Mouse (Mus musculus) left cerebral cortex, postnatal 25 days (tissue): ENCODE results near the gene Slc45a2. TPM values are rescaled to one million over a fixed set of nuclear protein-coding genes. Genes with fewer than 3 reads are reported as not detected.

ENCODE experiments used
- DNase-seq, 2 experiments: peaks; one replicate each; pipeline ENCODE4 v3.0.0; 2022; ENCODE audit warnings: low spot score in 2 of 2, mixed read lengths in 1 of 2
- intact Hi-C: fragments of 180-260 bp; cut with DNase I; formaldehyde crosslinking; loops from one replicate; pipeline ENCODE4 v1.15.1; 2025
- total RNA-seq, 2 experiments: library from RNA; stranded (reverse); gene quantifications; 2 replicates each; pipeline ENCODE4 v1.2.3; 2021

Slc45a2 gene
- total RNA-seq, 2 experiments from 2014 or later = not detected

- no peak for DNase-seq
- intact Hi-C loops = no loop called here
These were observed 54.0 kb downstream of the Slc45a2 start for GRCm38 (mm10) chr15:11054440-11055080.

DNA sequence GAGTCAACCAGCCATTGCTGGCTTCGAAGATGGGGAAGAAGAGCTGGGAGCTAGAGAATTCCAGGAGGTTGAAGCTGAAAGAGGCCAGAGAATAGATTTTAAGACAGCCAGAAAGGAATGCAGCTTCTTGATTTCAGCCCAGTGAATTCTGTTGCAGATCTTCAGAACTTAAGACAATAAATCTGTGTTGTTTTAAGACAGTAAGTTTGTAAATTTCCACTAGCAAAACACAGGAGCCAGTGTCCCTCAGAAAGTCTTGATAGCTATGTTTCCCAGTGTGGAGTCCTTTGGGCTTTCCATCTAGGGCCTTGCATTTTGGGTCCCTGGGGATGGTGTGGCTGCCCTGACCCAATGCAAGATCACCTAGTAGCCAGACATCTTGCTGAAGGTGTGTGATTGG is 62.4 kb downstream of the Slc45a2 start:
- intact Hi-C loops = no loop called here

GRCm38 (mm10) chr15:11064160-11064557 is 63.6 kb downstream of the Slc45a2 start:
- intact Hi-C loops = no loop called here
- no peak for DNase-seq

More for the DNA sequence above, 62.4 kb downstream of the Slc45a2 start:
- DNase-seq = no peak

DNA sequence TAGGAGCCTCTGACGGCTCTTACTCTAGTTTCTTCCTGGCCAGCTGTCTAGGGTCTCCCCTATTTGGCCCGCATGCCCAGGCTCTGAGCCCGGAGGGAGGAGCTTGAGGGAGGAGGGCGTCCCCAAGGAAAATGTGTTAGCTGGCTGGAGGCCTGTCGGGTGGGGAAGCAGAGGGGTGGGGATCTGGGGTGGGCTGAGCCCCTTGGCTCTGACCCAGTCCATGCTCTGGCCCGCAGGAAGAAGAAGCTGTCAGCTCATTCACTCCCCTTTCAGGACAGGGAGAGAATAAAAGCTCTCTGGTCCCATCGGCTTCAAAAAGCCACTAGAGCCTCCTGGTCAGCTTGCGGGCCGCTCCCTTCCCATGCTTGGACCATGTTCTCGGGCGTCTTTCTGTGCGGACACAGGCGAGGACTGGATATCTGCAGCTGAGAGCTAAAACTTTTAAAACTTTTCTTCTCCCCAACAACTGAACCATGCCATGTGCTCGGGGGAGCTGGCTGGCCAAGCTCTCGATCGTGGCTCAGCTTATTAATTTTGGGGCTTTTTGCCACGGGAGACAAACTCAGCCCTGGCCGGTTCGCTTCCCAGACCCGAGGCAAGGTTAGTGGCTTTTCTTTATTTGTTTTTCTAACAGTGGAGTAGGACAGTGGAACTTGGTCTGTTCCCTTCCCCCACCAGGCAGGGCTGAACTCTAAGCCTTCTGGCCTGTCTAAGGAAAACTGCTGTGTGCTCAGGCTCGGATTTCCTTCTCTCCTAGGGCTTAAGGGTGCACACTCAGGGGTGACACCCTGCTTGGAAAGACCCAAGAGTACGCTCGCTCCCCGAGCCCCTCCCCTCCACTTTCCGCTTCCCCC is 64.3 kb downstream of the Slc45a2 start, which contains the start of gene Adamts12:
Adamts12 (plus strand) TSS at position 233 of the 854 bp plus-strand sequence.
- DNase-seq = no peak

DNA sequence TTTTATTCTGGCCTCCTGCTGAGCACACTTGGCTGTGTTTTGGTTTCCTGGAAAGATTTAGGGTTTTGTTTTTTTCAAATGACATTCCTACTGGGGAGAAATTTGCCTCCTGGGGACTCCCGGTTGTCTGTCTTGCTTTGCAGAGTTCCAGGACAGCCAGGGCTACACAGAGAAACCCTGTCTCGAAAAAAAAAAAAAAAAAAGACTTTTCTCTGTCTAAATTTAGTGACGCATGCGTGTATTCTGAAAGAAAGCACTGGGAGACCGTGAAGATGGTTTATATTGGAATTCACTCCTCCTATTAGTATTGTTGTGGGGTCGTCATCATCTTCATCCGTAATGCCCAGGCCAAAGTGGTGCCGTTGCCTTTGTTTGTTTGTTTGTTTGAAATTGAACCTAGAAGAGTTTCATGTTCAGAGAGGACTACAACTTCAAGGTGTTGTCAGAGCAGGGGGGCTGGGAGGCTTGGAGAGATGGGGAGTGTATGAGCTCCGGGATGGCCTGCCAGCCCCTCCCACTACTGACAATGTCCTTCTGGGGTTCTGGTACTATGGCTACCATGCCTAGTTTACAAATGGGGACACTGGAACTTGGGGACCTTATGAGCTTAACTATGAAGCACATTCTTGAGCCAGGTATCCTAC is 65.1 kb downstream of the Slc45a2 start:
- intact Hi-C loops = no loop called here
- no peak for DNase-seq

More for the DNA sequence above, 64.3 kb downstream of the Slc45a2 start, which contains the start of gene Adamts12:
- intact Hi-C loops = no loop called here

- intact Hi-C loops = no loop called here
- no peak for DNase-seq
These were observed 65.8 kb downstream of the Slc45a2 start for GRCm38 (mm10) chr15:11066299-11066698.

DNA sequence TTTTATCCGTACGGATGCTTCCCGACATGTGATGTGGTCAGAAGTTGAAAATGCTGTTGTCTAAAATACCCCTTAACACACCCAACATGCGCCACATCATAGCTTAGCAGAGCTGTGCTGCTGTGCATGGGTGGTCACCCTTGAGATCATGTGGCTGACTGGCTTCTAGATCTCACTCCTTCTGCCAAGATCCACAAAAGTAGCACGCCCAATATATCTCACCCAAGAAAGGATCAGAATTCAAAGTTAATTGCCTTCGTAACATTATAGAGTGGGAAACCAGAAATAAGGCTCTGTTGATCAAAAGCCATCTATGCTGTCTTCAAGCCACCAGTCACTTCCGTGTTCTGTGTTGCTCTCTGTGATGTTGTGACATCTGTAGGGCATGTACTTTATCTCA is 67.4 kb downstream of the Slc45a2 start:
- intact Hi-C loops = no loop called here
- no peak for DNase-seq

- intact Hi-C loops = no loop called here
- DNase-seq = no peak
These were observed 75.3 kb downstream of the Slc45a2 start for GRCm38 (mm10) chr15:11075726-11076361.

Other genes starting within 250 kb of the Slc45a2 start
- gene C1qtnf3, start 48.4 kb upstream of the Slc45a2 start, total RNA-seq = not detected
- gene Amacr, start 19.0 kb upstream of the Slc45a2 start, total RNA-seq = 10 to 100 TPM; 10.5 to 11.5 TPM
- 1 to 10 TPM; 3.1 TPM for gene Rxfp3, start 37.3 kb downstream of the Slc45a2 start, total RNA-seq
- gene Adamts12, start 64.1 kb downstream of the Slc45a2 start, total RNA-seq = under 1 TPM; 0.39 to 0.66 TPM